ENCODE assay signal across 20 mouse cellular contexts in the genomic region with DNA sequence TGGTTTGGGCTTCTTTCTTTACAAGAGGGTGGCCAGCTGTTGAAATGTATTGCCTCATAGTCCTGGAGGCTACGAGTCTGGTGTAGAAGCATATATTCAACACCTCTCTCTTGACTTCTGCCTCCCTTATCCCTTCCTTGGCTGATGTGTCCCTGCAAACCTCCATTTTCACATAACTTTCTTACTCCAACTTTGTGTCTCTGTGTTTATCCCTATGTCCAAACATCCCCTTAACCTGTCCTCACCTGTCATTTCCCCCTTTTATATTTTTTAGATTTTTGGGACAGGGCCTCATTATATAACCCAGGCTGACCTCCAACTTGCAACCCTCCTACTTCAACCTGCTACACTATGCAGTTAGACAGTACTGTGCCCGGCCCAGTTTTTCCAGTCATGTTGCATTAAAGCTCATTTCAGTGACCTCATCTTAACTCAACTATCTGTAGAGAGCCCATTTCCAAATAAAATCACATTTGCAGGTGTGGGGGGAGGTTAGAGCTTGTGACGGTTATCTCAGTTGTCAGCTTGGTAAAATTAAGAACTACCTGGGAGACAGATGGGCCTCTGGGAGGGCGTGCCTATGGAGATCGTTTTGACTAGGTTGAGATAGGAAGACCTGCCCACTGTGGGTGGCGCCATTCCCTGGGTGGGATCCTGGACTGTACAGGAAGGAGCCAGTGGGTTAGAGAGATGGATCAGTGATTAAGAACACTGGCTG. TPM values are rescaled to one million over a fixed set of nuclear protein-coding genes. Genes with fewer than 3 reads are reported as not detected.
DNase-seq lines count a peak whose midpoint lies in the region; ATAC-seq and TF ChIP-seq lines count a peak whose summit lies in the region.
"Had no signal": no experiment of that assay in that cellular context is flagged by ENCODE, and none has a peak within 500 bp of the region (broad histone marks: within the 10 kb centered on the region; RNA-seq: fewer than 3 reads in every experiment).

No protein-coding gene starts in this region.

- DNase-seq in liver: peak; percentile 71
- no peak for DNase-seq in liver, postnatal 0 days
- DNase-seq in midbrain, embryonic 10.5 days (ENCODE audit: low spot score): no peak
- DNase-seq in left cerebral cortex, adult 2 months (ENCODE audit: extremely low spot score in 1 of 2, low spot score in 2 of 2): no peak
- DNase-seq in layer of hippocampus, postnatal 14 days (ENCODE audit: low spot score in 2 of 2): no peak
- DNase-seq in layer of hippocampus, adult 9-10 months (ENCODE audit: low spot score): no peak
- DNase-seq: cerebellum, adult 9-10 months; gastrocnemius, postnatal 25 days; kidney, adult 11 months; thymus, postnatal 36 days had no signal

- H3K4me1 ChIP-seq in liver, postnatal 0 days (ENCODE audit: insufficient read depth): peaks cover 22% of the 10 kb centered on the region
- H3K4me1 ChIP-seq in embryonic facial prominence, embryonic 15.5 days: peaks cover 60% of the 10 kb centered on the region
- peaks cover 41% of the 10 kb centered on the region for H3K4me1 ChIP-seq in limb, embryonic 15.5 days
- peaks cover 25% of the 10 kb centered on the region for H3K4me1 ChIP-seq in midbrain, embryonic 10.5 days

- no peaks in the 10 kb centered on the region for H3K36me3 ChIP-seq in liver, postnatal 0 days (replicated peaks; ENCODE audit: insufficient read depth, low read length)
- H3K36me3 ChIP-seq in embryonic facial prominence, embryonic 15.5 days: no peaks in the 10 kb centered on the region
- no peaks in the 10 kb centered on the region for H3K36me3 ChIP-seq in limb, embryonic 15.5 days
- no peaks in the 10 kb centered on the region for H3K36me3 ChIP-seq in midbrain, embryonic 10.5 days
- H3K36me3 ChIP-seq: midbrain, embryonic 12.5 days; neural tube, embryonic 12.5 days had no signal

- no peak for ATAC-seq in liver, postnatal 0 days
- no peak for ATAC-seq in embryonic facial prominence, embryonic 15.5 days (ENCODE audit: insufficient number of reproducible peaks, low FRiP score, low TSS enrichment, low read depth)
- 0 out of 2 replicates have a peak, but pooled peaks have one; percentile 36 for ATAC-seq in limb, embryonic 15.5 days (ENCODE audit: insufficient number of reproducible peaks, low FRiP score, low TSS enrichment, low read depth)
- ATAC-seq: forebrain, embryonic 14.5 days; lung, postnatal 0 days had no signal

- no peak overlapping the region for H3K27ac ChIP-seq in liver, postnatal 0 days (ENCODE audit: low read depth)
- peak overlapping the region; percentile 58 for H3K27ac ChIP-seq in embryonic facial prominence, embryonic 15.5 days (replicated peaks)
- H3K27ac ChIP-seq in limb, embryonic 15.5 days: peak overlapping the region; percentile 48; the same call in 1 of the 2 replicates
- no peak overlapping the region for H3K27ac ChIP-seq in midbrain, embryonic 10.5 days (replicated peaks)
- no peak overlapping the region for H3K27ac ChIP-seq in left cerebral cortex, adult 2 months
- H3K27ac ChIP-seq: midbrain, embryonic 12.5 days; neural tube, embryonic 12.5 days had no signal

- no peak overlapping the region for H3K4me2 ChIP-seq in liver, postnatal 0 days (ENCODE audit: low read depth, low read length)
- H3K4me2 ChIP-seq in embryonic facial prominence, embryonic 15.5 days (replicated peaks): no peak overlapping the region
- no peak overlapping the region for H3K4me2 ChIP-seq in limb, embryonic 15.5 days
- H3K4me2 ChIP-seq: midbrain, embryonic 12.5 days; neural tube, embryonic 12.5 days had no signal

- 67% methylated on average over 6 of the region's 6 CpGs for WGBS in liver, postnatal 0 days (ENCODE audit: insufficient replicate concordance)
- 69% methylated on average over 6 of the region's 6 CpGs for WGBS in embryonic facial prominence, embryonic 15.5 days
- 76% methylated on average over 6 of the region's 6 CpGs for WGBS in limb, embryonic 15.5 days
- WGBS in midbrain, embryonic 10.5 days: 90% methylated on average over 6 of the region's 6 CpGs

- no peak overlapping the region for H3K9ac ChIP-seq in liver, postnatal 0 days (replicated peaks)
- no peak overlapping the region for H3K9ac ChIP-seq in embryonic facial prominence, embryonic 15.5 days
- H3K9ac ChIP-seq in limb, embryonic 15.5 days: no peak overlapping the region
- H3K9ac ChIP-seq: midbrain, embryonic 12.5 days; neural tube, embryonic 12.5 days had no signal

- H3K9me3 ChIP-seq in liver, postnatal 0 days (ENCODE audit: low read length): no peaks in the 10 kb centered on the region
- no peaks in the 10 kb centered on the region for H3K9me3 ChIP-seq in embryonic facial prominence, embryonic 15.5 days (replicated peaks)
- H3K9me3 ChIP-seq in limb, embryonic 15.5 days: no peaks in the 10 kb centered on the region
- H3K9me3 ChIP-seq in midbrain, embryonic 10.5 days (replicated peaks): no peaks in the 10 kb centered on the region
- H3K9me3 ChIP-seq: midbrain, embryonic 12.5 days; neural tube, embryonic 12.5 days had no signal

- intact Hi-C loops in left cerebral cortex, adult 2 months (cut with DNase I): no loop called here

- TF ChIP-seq CTCF in liver, postnatal 0 days (IDR thresholded peaks at IDR 0.05; ENCODE audit: low read depth): no peak
- TF ChIP-seq CTCF in left cerebral cortex, adult 2 months (IDR thresholded peaks at IDR 0.05): no peak

- no peak overlapping the region for H3K4me3 ChIP-seq in liver, postnatal 0 days (ENCODE audit: low read depth, low read length)
- no peak overlapping the region for H3K4me3 ChIP-seq in embryonic facial prominence, embryonic 15.5 days (replicated peaks)
- H3K4me3 ChIP-seq in limb, embryonic 15.5 days: no peak overlapping the region
- H3K4me3 ChIP-seq in midbrain, embryonic 10.5 days: no peak overlapping the region
- H3K4me3 ChIP-seq in left cerebral cortex, adult 2 months: no peak overlapping the region
- H3K4me3 ChIP-seq: midbrain, embryonic 12.5 days; neural tube, embryonic 12.5 days had no signal

- TF ChIP-seq EP300 in liver, postnatal 0 days (IDR thresholded peaks at IDR 0.05; ENCODE audit: low read depth): no peak

- no peaks in the 10 kb centered on the region for H3K27me3 ChIP-seq in liver, postnatal 0 days (ENCODE audit: insufficient read depth, low read length)
- H3K27me3 ChIP-seq in embryonic facial prominence, embryonic 15.5 days: no peaks in the 10 kb centered on the region
- H3K27me3 ChIP-seq in limb, embryonic 15.5 days: no peaks in the 10 kb centered on the region
- H3K27me3 ChIP-seq in midbrain, embryonic 10.5 days (ENCODE audit: low read depth, poor library complexity, severe bottlenecking): no peaks in the 10 kb centered on the region
- H3K27me3 ChIP-seq: CH12.LX; midbrain, embryonic 12.5 days; neural tube, embryonic 12.5 days had no signal

RNA-seq across cellular contexts. Expression of gene Cdc42ep4, which starts 12.6 kb away (rescaled TPM):
- 12.4 and 13.7 TPM in 2 replicates for polyA plus RNA-seq in liver, postnatal 0 days (2015; fragmentation: Nextera tagmentation; extraction: Ambion mirVana)
- 82.2 and 86.2 TPM in 2 replicates for polyA plus RNA-seq in embryonic facial prominence, embryonic 15.5 days (2015; fragmentation: Nextera tagmentation; extraction: Ambion mirVana)
- polyA plus RNA-seq in limb, embryonic 15.5 days (2015; fragmentation: Nextera tagmentation; extraction: Ambion mirVana): 70.1 and 72.4 TPM in 2 replicates
- polyA plus RNA-seq in midbrain, embryonic 10.5 days (2016; fragmentation: Nextera tagmentation; extraction: Ambion mirVana): 91.4 and 105 TPM in 2 replicates
- 10 to 100 TPM; 25.6 to 28.8 TPM for total RNA-seq in left cerebral cortex, adult 2 months (2021)
- total RNA-seq in layer of hippocampus, postnatal 14 days (2021): 10 to 100 TPM; 42.1 to 46.9 TPM

RNA-seq across cellular contexts. Expression of gene Cpsf4l, which starts 54.5 kb away (rescaled TPM):
- polyA plus RNA-seq in liver, postnatal 0 days (2015; fragmentation: Nextera tagmentation; extraction: Ambion mirVana): 0.38 and 0.46 TPM in 2 replicates
- 1.6 and 2.1 TPM in 2 replicates for polyA plus RNA-seq in embryonic facial prominence, embryonic 15.5 days (2015; fragmentation: Nextera tagmentation; extraction: Ambion mirVana)
- 0.92 and 1.3 TPM in 2 replicates for polyA plus RNA-seq in limb, embryonic 15.5 days (2015; fragmentation: Nextera tagmentation; extraction: Ambion mirVana)
- 0.37 and 0.51 TPM in 2 replicates for polyA plus RNA-seq in midbrain, embryonic 10.5 days (2016; fragmentation: Nextera tagmentation; extraction: Ambion mirVana)
- not detected for total RNA-seq in left cerebral cortex, adult 2 months (2021)
- not detected for total RNA-seq in layer of hippocampus, postnatal 14 days (2021)
- total RNA-seq: gastrocnemius, postnatal 25 days; hematopoietic stem cell, adult 5-6 weeks; left cerebral cortex, postnatal 36 days; monocyte, adult 5-6 weeks had no signal
- polyA plus RNA-seq: forebrain, embryonic 14.5 days had no signal

Comparison
In these comparisons a context has a peak if more than half of its experiments do, and no peak if none do; other contexts are left out.
1. H3K27ac ChIP-seq: peak in embryonic facial prominence, embryonic 15.5 days (single experiment) and limb, embryonic 15.5 days (single experiment); none in liver, postnatal 0 days (single experiment), midbrain, embryonic 10.5 days (single experiment) and left cerebral cortex, adult 2 months (single experiment).